Mouse (Mus musculus): ENCODE data around the gene Adcy6. TPM values are rescaled to one million over a fixed set of nuclear protein-coding genes. Genes with fewer than 3 reads are reported as not detected.

Gene Adcy6
- polyA plus RNA-seq, 1 experiment from 2014 or later, result 11.7 TPM

- H3K27ac ChIP-seq, result peak overlapping the region; percentile 88
- H3K4me2 ChIP-seq, result peak overlapping the region; percentile 92
- H3K9ac ChIP-seq, result peak overlapping the region; percentile 87
- peaks cover 36% of the 10 kb centered on the region for H3K4me1 ChIP-seq
- no peak for ATAC-seq (ENCODE audit: insufficient number of reproducible peaks, insufficient read depth, low FRiP score, low TSS enrichment, low read depth)
- H3K27me3 ChIP-seq, result no peaks in the 10 kb centered on the region
- H3K4me3 ChIP-seq, result peak overlapping the region; percentile 81
- no peaks in the 10 kb centered on the region for H3K9me3 ChIP-seq
- WGBS, result 3% methylated on average over 12 of the region's 12 CpGs
- H3K36me3 ChIP-seq, result peaks cover 15% of the 10 kb centered on the region
Observed at GRCm38 (mm10) chr15:98610131-98610633, 306 bp upstream of the Adcy6 start.

GRCm38 (mm10) chr15:98608784-98609250 lies 1.1 kb downstream of the Adcy6 start:
- Histone ChIP-seq H3K27ac (peak overlapping the region; percentile 88), H3K27me3 (no peaks in the 10 kb centered on the region), H3K36me3 (peaks cover 27% of the 10 kb centered on the region), H3K4me3 (peak overlapping the region; percentile 81), H3K9me3 (no peaks in the 10 kb centered on the region), H3K9ac (peak overlapping the region; percentile 87), H3K4me2 (peak overlapping the region; percentile 92), H3K4me1 (peaks cover 32% of the 10 kb centered on the region)
- ATAC-seq (ENCODE audit: insufficient number of reproducible peaks, insufficient read depth, low FRiP score, low TSS enrichment, low read depth), result peak; percentile 17
- WGBS, result 1% methylated on average over 12 of the region's 26 CpGs

GRCm38 (mm10) chr15:98608058-98608783 lies 1.7 kb downstream of the Adcy6 start:
- Histone ChIP-seq H3K27me3 (no peaks in the 10 kb centered on the region), H3K9ac (peak overlapping the region; percentile 87), H3K36me3 (peaks cover 33% of the 10 kb centered on the region), H3K4me2 (peak overlapping the region; percentile 92), H3K4me1 (peaks cover 38% of the 10 kb centered on the region), H3K27ac (peak overlapping the region; percentile 88; the same call in 1 of the 2 replicates), H3K4me3 (peak overlapping the region; percentile 81), H3K9me3 (no peaks in the 10 kb centered on the region)
- WGBS, result 4% methylated on average over 10 of the region's 10 CpGs
- no peak for ATAC-seq (ENCODE audit: insufficient number of reproducible peaks, insufficient read depth, low FRiP score, low TSS enrichment, low read depth)

GRCm38 (mm10) chr15:98607557-98607956 lies 2.3 kb downstream of the Adcy6 start:
- Histone ChIP-seq H3K9me3 (no peaks in the 10 kb centered on the region), H3K27me3 (no peaks in the 10 kb centered on the region), H3K36me3 (peaks cover 39% of the 10 kb centered on the region), H3K4me1 (peaks cover 44% of the 10 kb centered on the region), H3K9ac (peak overlapping the region; percentile 87), H3K4me3 (peak overlapping the region; percentile 81), H3K4me2 (peak overlapping the region; percentile 92), H3K27ac (no peak overlapping the region; the same call in 1 of the 2 replicates)
- ATAC-seq (ENCODE audit: insufficient number of reproducible peaks, insufficient read depth, low FRiP score, low TSS enrichment, low read depth), result no peak
- WGBS, result 27% methylated on average over 4 of the region's 4 CpGs

- 61% methylated on average over 9 of the region's 9 CpGs for WGBS
- ATAC-seq (ENCODE audit: insufficient number of reproducible peaks, insufficient read depth, low FRiP score, low TSS enrichment, low read depth), result no peak
- H3K36me3 ChIP-seq, result peaks cover 41% of the 10 kb centered on the region
- H3K9ac ChIP-seq, result peak overlapping the region; percentile 87; the same call in 1 of the 2 replicates
- peaks cover 52% of the 10 kb centered on the region for H3K4me1 ChIP-seq
- 0 out of 2 replicates have a peak overlapping the region, but pooled peaks have one; percentile 81 for H3K4me3 ChIP-seq
- H3K27ac ChIP-seq, result no peak overlapping the region
- no peaks in the 10 kb centered on the region for H3K27me3 ChIP-seq
- H3K9me3 ChIP-seq, result no peaks in the 10 kb centered on the region
- H3K4me2 ChIP-seq, result no peak overlapping the region
Observed at GRCm38 (mm10) chr15:98606739-98607138, 3.1 kb downstream of the Adcy6 start.

- Histone ChIP-seq H3K4me2 (no peak overlapping the region), H3K27me3 (no peaks in the 10 kb centered on the region), H3K4me1 (peaks cover 58% of the 10 kb centered on the region), H3K9me3 (no peaks in the 10 kb centered on the region), H3K9ac (no peak overlapping the region), H3K4me3 (no peak overlapping the region), H3K36me3 (peaks cover 48% of the 10 kb centered on the region), H3K27ac (no peak overlapping the region)
- ATAC-seq (ENCODE audit: insufficient number of reproducible peaks, insufficient read depth, low FRiP score, low TSS enrichment, low read depth), result no peak
- WGBS, result 92% methylated on average over 12 of the region's 12 CpGs
Observed at GRCm38 (mm10) chr15:98606051-98606536, 3.8 kb downstream of the Adcy6 start.

- Histone ChIP-seq H3K36me3 (peaks cover 66% of the 10 kb centered on the region), H3K27ac (no peak overlapping the region), H3K27me3 (no peaks in the 10 kb centered on the region), H3K4me3 (peak overlapping the region; percentile 6; the same call in 1 of the 2 replicates), H3K9me3 (no peaks in the 10 kb centered on the region), H3K4me2 (no peak overlapping the region), H3K9ac (peak overlapping the region; percentile 67; the same call in 1 of the 2 replicates), H3K4me1 (peaks cover 52% of the 10 kb centered on the region)
- WGBS, result 92% methylated on average over 24 of the region's 24 CpGs
- no peak for ATAC-seq (ENCODE audit: insufficient number of reproducible peaks, insufficient read depth, low FRiP score, low TSS enrichment, low read depth)
Observed at GRCm38 (mm10) chr15:98604041-98604575, 5.8 kb downstream of the Adcy6 start.

GRCm38 (mm10) chr15:98602921-98603458 lies 6.9 kb downstream of the Adcy6 start:
- 49% methylated on average over 4 of the region's 4 CpGs for WGBS

GRCm38 (mm10) chr15:98602191-98602881 lies 7.5 kb downstream of the Adcy6 start:
- H3K9me3 ChIP-seq, result no peaks in the 10 kb centered on the region
- peak overlapping the region; percentile 52 for H3K4me2 ChIP-seq
- 44% methylated on average over 13 of the region's 13 CpGs for WGBS
- H3K27ac ChIP-seq, result peak overlapping the region; percentile 73
- H3K4me1 ChIP-seq, result peaks cover 40% of the 10 kb centered on the region
- peaks cover 83% of the 10 kb centered on the region for H3K36me3 ChIP-seq
- no peaks in the 10 kb centered on the region for H3K27me3 ChIP-seq
- peak overlapping the region; percentile 67 for H3K9ac ChIP-seq
- H3K4me3 ChIP-seq, result peak overlapping the region; percentile 27
- ATAC-seq (ENCODE audit: insufficient number of reproducible peaks, insufficient read depth, low FRiP score, low TSS enrichment, low read depth), result no peak

More at GRCm38 (mm10) chr15:98602921-98603458, 6.9 kb downstream of the Adcy6 start:
- H3K9me3 ChIP-seq, result no peaks in the 10 kb centered on the region
- peaks cover 76% of the 10 kb centered on the region for H3K36me3 ChIP-seq
- H3K4me2 ChIP-seq, result peak overlapping the region; percentile 52
- peak overlapping the region; percentile 27 for H3K4me3 ChIP-seq
- no peak for ATAC-seq (ENCODE audit: insufficient number of reproducible peaks, insufficient read depth, low FRiP score, low TSS enrichment, low read depth)
- peak overlapping the region; percentile 67 for H3K9ac ChIP-seq
- H3K27me3 ChIP-seq, result no peaks in the 10 kb centered on the region
- H3K4me1 ChIP-seq, result peaks cover 46% of the 10 kb centered on the region
- H3K27ac ChIP-seq, result peak overlapping the region; percentile 73

GRCm38 (mm10) chr15:98601832-98602190 lies 8.1 kb downstream of the Adcy6 start:
- H3K4me2 ChIP-seq, result peak overlapping the region; percentile 52
- H3K27ac ChIP-seq, result no peak overlapping the region; the same call in 1 of the 2 replicates

More at GRCm38 (mm10) chr15:98601832-98602190, 8.1 kb downstream of the Adcy6 start:
- H3K9me3 ChIP-seq, result no peaks in the 10 kb centered on the region
- WGBS, result 69% methylated on average over 7 of the region's 7 CpGs
- H3K4me3 ChIP-seq, result peak overlapping the region; percentile 27
- peaks cover 86% of the 10 kb centered on the region for H3K36me3 ChIP-seq
- ATAC-seq (ENCODE audit: insufficient number of reproducible peaks, insufficient read depth, low FRiP score, low TSS enrichment, low read depth), result no peak
- peak overlapping the region; percentile 67 for H3K9ac ChIP-seq
- peaks cover 35% of the 10 kb centered on the region for H3K4me1 ChIP-seq
- H3K27me3 ChIP-seq, result no peaks in the 10 kb centered on the region

All from embryonic facial prominence, embryonic 13.5 days (tissue).